Mouse (Mus musculus) forebrain, embryonic 14.5 days (tissue): ENCODE measurements around the gene Phip. TPM values are rescaled to one million over a fixed set of nuclear protein-coding genes. Genes with fewer than 3 reads are reported as not detected.

Source experiments
- ATAC-seq: fragments of 200-750 bp; cut with Nextera tagmentation; 2 replicates; pipeline ENCODE4 v1.8.0; 2017; ENCODE audit warnings: mild to moderate bottlenecking, moderate library complexity
- DNase-seq: peaks from one replicate; pipeline ENCODE4 v3.0.0-alpha.2; 2015; ENCODE audit warnings: low spot score
- H3K27ac ChIP-seq: fragments of 300-500 bp; sonication (generic); 2 replicates; pipeline ENCODE4 v1.5.1; 2014; ENCODE audit warnings: low read depth, mild to moderate bottlenecking, control low read depth, low read length, moderate library complexity
- H3K27me3 ChIP-seq: fragments of 300-500 bp; sonication (generic); replicated peaks from 2 replicates; pipeline ENCODE4 v1.6.1; 2014; ENCODE audit warnings: low read length, control low read depth, mixed read lengths; ENCODE audit not compliant: control insufficient read depth, insufficient read depth
- H3K36me3 ChIP-seq: fragments of 300-500 bp; sonication (generic); 2 replicates; pipeline ENCODE4 v1.6.1; 2014; ENCODE audit warnings: low read length, control low read depth; ENCODE audit not compliant: control insufficient read depth, insufficient read depth
- H3K4me1 ChIP-seq: fragments of 300-500 bp; sonication (generic); 2 replicates; pipeline ENCODE4 v1.6.1; 2014; ENCODE audit warnings: antibody characterized with exemption, low read length, control low read depth; ENCODE audit not compliant: control insufficient read depth, insufficient read depth
- H3K4me2 ChIP-seq: fragments of 300-500 bp; sonication (generic); 2 replicates; pipeline ENCODE4 v1.6.1; 2014; ENCODE audit warnings: mild to moderate bottlenecking, control low read depth, low read length
- H3K4me3 ChIP-seq: fragments of 300-500 bp; sonication (generic); 2 replicates; pipeline ENCODE4 v1.5.1; 2014; ENCODE audit warnings: low read depth, low read length, control low read depth
- H3K9ac ChIP-seq: fragments of 300-500 bp; sonication (generic); 2 replicates; pipeline ENCODE4 v1.6.1; 2014; ENCODE audit warnings: mild to moderate bottlenecking, low read length, control low read depth, moderate library complexity
- H3K9me3 ChIP-seq: fragments of 300-500 bp; sonication (generic); replicated peaks from 2 replicates; pipeline ENCODE4 v1.6.1; 2016; ENCODE audit warnings: low read length, control low read depth, mixed read lengths; ENCODE audit not compliant: control insufficient read depth
- WGBS: fragments of 180-500 bp; shearing (Covaris S2); extraction: QIAGEN DNeasy Blood & Tissue Kit; methylation state at CpG from one replicate; pipeline ENCODE4 v1.1.7; 2014; 5-methylcytosine and 5-hydroxymethylcytosine counted together
- polyA plus RNA-seq: library from polyadenylated mRNA; unstranded; fragments of >200 nt; fragmentation: Nextera tagmentation; extraction: Ambion mirVana; gene quantifications from 2 replicates; pipeline ENCODE4 v1.2.1, GENCODE M21; 2014

Phip gene
- 81.2 and 108 TPM in 2 replicates for polyA plus RNA-seq

GRCm38 (mm10) chr9:82975342-82976215 lies at the start of gene Phip:
Phip (minus strand) TSS chr9:82975516.
- ATAC-seq, result peak; percentile 80
- Histone ChIP-seq H3K9ac (peak within 1 kb of the TSS; percentile 99), H3K4me2 (peak within 1 kb of the TSS; percentile 91), H3K27ac (peak within 1 kb of the TSS; percentile 100), H3K4me1 (peaks cover 9% of the 10 kb centered on the region), H3K27me3 (no peaks in the 10 kb centered on the region), H3K4me3 (peak within 1 kb of the TSS; percentile 92), H3K36me3 (0 out of 2 replicates have a peak, but pooled peaks cover 3% of the 10 kb centered on the region), H3K9me3 (no peaks in the 10 kb centered on the region)
- under 1% methylated on average over 79 of the region's 79 CpGs for WGBS
- DNase-seq, result peak; percentile 97

GRCm38 (mm10) chr9:83023724-83024123 lies 48.4 kb upstream of the Phip start:
- Histone ChIP-seq H3K4me2 (no peak overlapping the region), H3K27me3 (no peaks in the 10 kb centered on the region), H3K9me3 (no peaks in the 10 kb centered on the region), H3K36me3 (no peaks in the 10 kb centered on the region), H3K4me1 (no peaks in the 10 kb centered on the region), H3K9ac (no peak overlapping the region), H3K27ac (no peak overlapping the region), H3K4me3 (no peak overlapping the region)
- ATAC-seq (no peak), DNase-seq (no peak)
- WGBS, result 75% methylated on average over 6 of the region's 6 CpGs

GRCm38 (mm10) chr9:83014516-83014915 lies 39.2 kb upstream of the Phip start:
- ATAC-seq (no peak), DNase-seq (no peak)
- H3K4me2 ChIP-seq, result no peak overlapping the region
- no peaks in the 10 kb centered on the region for H3K27me3 ChIP-seq
- H3K36me3 ChIP-seq, result no peaks in the 10 kb centered on the region
- H3K4me1 ChIP-seq, result no peaks in the 10 kb centered on the region
- WGBS, result 89% methylated on average over 4 of the region's 4 CpGs
- H3K9ac ChIP-seq, result no peak overlapping the region
- no peak overlapping the region for H3K27ac ChIP-seq
- H3K9me3 ChIP-seq, result no peaks in the 10 kb centered on the region
- no peak overlapping the region for H3K4me3 ChIP-seq

- Histone ChIP-seq H3K4me3 (no peak overlapping the region), H3K27me3 (no peaks in the 10 kb centered on the region), H3K9ac (no peak overlapping the region), H3K4me1 (no peaks in the 10 kb centered on the region), H3K27ac (no peak overlapping the region), H3K4me2 (no peak overlapping the region), H3K9me3 (no peaks in the 10 kb centered on the region), H3K36me3 (no peaks in the 10 kb centered on the region)
- WGBS, result 91% methylated on average over 1 of the region's 1 CpGs
- DNase-seq (no peak), ATAC-seq (no peak)
These were observed 33.0 kb upstream of the Phip start for GRCm38 (mm10) chr9:83008306-83008705.

- ATAC-seq (no peak), DNase-seq (no peak)
- Histone ChIP-seq H3K9ac (no peak overlapping the region), H3K27me3 (no peaks in the 10 kb centered on the region), H3K4me3 (no peak overlapping the region), H3K9me3 (no peaks in the 10 kb centered on the region), H3K4me1 (no peaks in the 10 kb centered on the region), H3K4me2 (no peak overlapping the region), H3K27ac (no peak overlapping the region), H3K36me3 (no peaks in the 10 kb centered on the region)
- WGBS, result 93% methylated on average over 4 of the region's 4 CpGs
These were observed 26.0 kb upstream of the Phip start for GRCm38 (mm10) chr9:83001342-83001741.

- peak; percentile 41 for DNase-seq
- no peak overlapping the region for H3K4me2 ChIP-seq
- H3K27ac ChIP-seq, result no peak overlapping the region
- no peak overlapping the region for H3K9ac ChIP-seq
- H3K9me3 ChIP-seq, result no peaks in the 10 kb centered on the region
- WGBS, result 91% methylated on average over 2 of the region's 2 CpGs
- no peak for ATAC-seq
- no peak overlapping the region for H3K4me3 ChIP-seq
- no peaks in the 10 kb centered on the region for H3K36me3 ChIP-seq
- H3K27me3 ChIP-seq, result no peaks in the 10 kb centered on the region
- no peaks in the 10 kb centered on the region for H3K4me1 ChIP-seq
These were observed 22.6 kb upstream of the Phip start for GRCm38 (mm10) chr9:82997765-82998500.

- WGBS, result 7% methylated on average over 5 of the region's 5 CpGs
- H3K4me2 ChIP-seq, result peak overlapping the region; percentile 91
- ATAC-seq (no peak), DNase-seq (peak; percentile 71)
- H3K27ac ChIP-seq, result peak overlapping the region; percentile 59; the same call in 1 of the 2 replicates
- H3K36me3 ChIP-seq, result no peaks in the 10 kb centered on the region
- H3K4me3 ChIP-seq, result peak overlapping the region; percentile 92
- no peaks in the 10 kb centered on the region for H3K9me3 ChIP-seq
- peak overlapping the region; percentile 99; the same call in 1 of the 2 replicates for H3K9ac ChIP-seq
- H3K27me3 ChIP-seq, result no peaks in the 10 kb centered on the region
- peaks cover 3% of the 10 kb centered on the region for H3K4me1 ChIP-seq
These were observed 1.6 kb upstream of the Phip start for GRCm38 (mm10) chr9:82976936-82977335.

- under 1% methylated on average over 9 of the region's 9 CpGs for WGBS
- no peaks in the 10 kb centered on the region for H3K9me3 ChIP-seq
- H3K9ac ChIP-seq, result peak overlapping the region; percentile 99
- peak overlapping the region; percentile 100 for H3K27ac ChIP-seq
- H3K36me3 ChIP-seq, result 0 out of 2 replicates have a peak, but pooled peaks cover 2% of the 10 kb centered on the region
- ATAC-seq, result no peak
- H3K4me1 ChIP-seq, result peaks cover 7% of the 10 kb centered on the region
- no peaks in the 10 kb centered on the region for H3K27me3 ChIP-seq
- DNase-seq, result peak; percentile 43
- H3K4me2 ChIP-seq, result peak overlapping the region; percentile 91
- peak overlapping the region; percentile 92 for H3K4me3 ChIP-seq
These were observed 903 bp upstream of the Phip start for GRCm38 (mm10) chr9:82976219-82976618.
